Mouse (Mus musculus): ENCODE data around the gene Wee2. TPM values are rescaled to one million over a fixed set of nuclear protein-coding genes. Genes with fewer than 3 reads are reported as not detected.

The Wee2 gene
- polyA plus RNA-seq, 1 experiment from 2014 or later, result not detected

DNA sequence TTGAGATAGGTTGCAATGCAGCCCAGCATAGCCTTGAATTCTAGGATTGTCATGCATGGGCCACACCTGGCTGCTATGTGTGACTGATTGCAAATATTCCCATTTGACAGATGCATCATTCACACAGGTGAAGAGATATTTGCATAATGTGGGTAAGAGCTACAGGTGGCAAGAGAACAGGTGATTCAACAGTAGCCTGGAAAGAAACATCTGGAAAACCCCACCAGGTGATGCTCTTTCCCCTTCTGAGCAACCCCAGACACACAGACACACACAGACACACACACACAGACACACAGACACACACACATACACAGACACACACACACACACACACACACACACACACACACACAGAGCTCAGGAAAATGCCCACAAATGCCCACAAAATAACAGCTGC lies 7.1 kb upstream of the Wee2 start:
- peak overlapping the region; percentile 44; the same call in 1 of the 2 replicates for H3K27ac ChIP-seq (ENCODE audit: low read length)
- ATAC-seq (ENCODE audit: insufficient read depth, low FRiP score), result no peak

DNA sequence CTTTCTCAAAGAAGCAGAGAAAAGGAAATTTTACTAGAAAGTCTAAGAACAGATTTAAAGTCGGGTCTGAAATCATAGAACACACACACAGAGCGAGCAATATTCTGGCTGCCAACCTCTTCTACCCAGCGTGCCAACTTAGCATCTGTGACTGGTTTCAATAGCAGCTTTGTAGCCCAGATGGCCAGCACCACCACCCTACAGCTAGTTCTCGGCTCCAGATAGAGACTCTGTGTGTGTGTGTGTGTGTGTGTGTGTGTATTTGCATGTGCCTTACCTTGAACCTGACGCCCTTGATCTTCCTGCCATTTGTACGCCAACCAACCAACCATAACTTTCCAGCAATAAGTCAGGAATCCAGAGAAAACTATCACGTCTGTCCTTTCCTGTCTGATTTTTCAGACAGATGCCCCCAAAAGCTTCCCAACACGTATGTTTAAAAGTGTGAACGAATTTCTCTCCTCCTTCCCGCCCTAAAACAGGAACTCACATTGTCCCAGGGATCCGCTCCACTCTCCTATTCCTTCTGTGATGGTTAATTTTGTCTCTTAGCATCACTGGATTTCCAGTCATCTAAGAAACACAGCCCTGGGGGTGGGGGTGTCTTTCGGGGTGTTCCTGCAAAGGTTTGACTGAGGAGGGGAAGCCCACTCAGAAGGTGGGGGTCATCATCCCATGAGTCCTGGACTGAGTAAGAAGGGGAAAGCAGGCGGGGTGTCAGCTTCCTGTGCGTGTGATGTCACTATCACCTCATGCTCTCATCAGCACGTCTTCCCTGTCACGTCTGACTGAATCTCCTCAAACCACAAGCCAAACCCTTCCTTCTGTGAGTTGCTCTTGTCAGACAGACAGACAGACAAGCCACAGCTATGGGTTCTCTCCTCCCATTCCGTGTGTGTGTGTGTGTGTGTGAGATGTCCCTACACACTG lies 6.3 kb upstream of the Wee2 start:
- Histone ChIP-seq H3K36me3 (ENCODE audit: control insufficient read depth, insufficient read depth, low read length) (no peaks in the 10 kb centered on the region), H3K27ac (ENCODE audit: low read length) (peak overlapping the region; percentile 44; the same call in 1 of the 2 replicates), H3K27me3 (ENCODE audit: control insufficient read depth, insufficient read depth, low read length) (no peaks in the 10 kb centered on the region), H3K4me1 (ENCODE audit: control insufficient read depth, insufficient read depth, low read length) (peaks cover 23% of the 10 kb centered on the region), H3K4me2 (ENCODE audit: low read depth, low read length) (no peak overlapping the region), H3K4me3 (replicated peaks; ENCODE audit: low read length) (no peak overlapping the region), H3K9ac (ENCODE audit: low read length) (no peak overlapping the region), H3K9me3 (replicated peaks; ENCODE audit: control insufficient read depth, low read length) (no peaks in the 10 kb centered on the region)
- WGBS, result 85% methylated on average over 17 of the region's 17 CpGs
- ATAC-seq (ENCODE audit: insufficient read depth, low FRiP score), result no peak

More for the DNA sequence above, 7.1 kb upstream of the Wee2 start:
- Histone ChIP-seq H3K4me1 (ENCODE audit: control insufficient read depth, insufficient read depth, low read length) (peaks cover 23% of the 10 kb centered on the region), H3K9ac (ENCODE audit: low read length) (no peak overlapping the region), H3K4me3 (replicated peaks; ENCODE audit: low read length) (no peak overlapping the region), H3K9me3 (replicated peaks; ENCODE audit: control insufficient read depth, low read length) (no peaks in the 10 kb centered on the region), H3K4me2 (ENCODE audit: low read depth, low read length) (no peak overlapping the region), H3K27me3 (ENCODE audit: control insufficient read depth, insufficient read depth, low read length) (no peaks in the 10 kb centered on the region), H3K36me3 (ENCODE audit: control insufficient read depth, insufficient read depth, low read length) (no peaks in the 10 kb centered on the region)

DNA sequence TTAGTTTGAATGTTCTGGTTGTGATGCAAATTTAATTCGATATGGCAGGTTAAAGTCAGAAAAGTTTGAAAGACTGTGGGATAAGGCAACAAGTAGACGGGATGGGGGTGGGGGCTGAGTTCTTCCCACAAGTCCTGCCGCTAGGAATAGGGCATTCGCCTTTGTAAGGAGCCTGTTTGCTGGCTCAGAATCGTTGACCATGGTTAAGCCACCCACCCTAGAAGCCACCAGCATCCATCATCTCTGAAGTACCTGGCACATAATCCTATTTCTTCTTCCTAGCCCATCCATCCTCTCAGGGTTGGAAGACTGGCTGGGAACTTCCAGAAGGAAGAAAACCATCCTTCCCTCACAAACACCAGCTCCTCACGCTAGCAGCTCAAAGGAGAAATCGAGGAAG lies 4.2 kb upstream of the Wee2 start:
- H3K9me3 ChIP-seq (replicated peaks; ENCODE audit: control insufficient read depth, low read length), result no peaks in the 10 kb centered on the region
- WGBS, result 10% methylated on average over 7 of the region's 7 CpGs
- peaks cover 20% of the 10 kb centered on the region for H3K4me1 ChIP-seq (ENCODE audit: control insufficient read depth, insufficient read depth, low read length)
- H3K27ac ChIP-seq (ENCODE audit: low read length), result no peak overlapping the region
- H3K36me3 ChIP-seq (ENCODE audit: control insufficient read depth, insufficient read depth, low read length), result no peaks in the 10 kb centered on the region
- H3K9ac ChIP-seq (ENCODE audit: low read length), result peak overlapping the region; percentile 94
- ATAC-seq (ENCODE audit: insufficient read depth, low FRiP score), result no peak
- peak overlapping the region; percentile 85 for H3K4me3 ChIP-seq (replicated peaks; ENCODE audit: low read length)
- H3K4me2 ChIP-seq (ENCODE audit: low read depth, low read length), result peak overlapping the region; percentile 93
- no peaks in the 10 kb centered on the region for H3K27me3 ChIP-seq (ENCODE audit: control insufficient read depth, insufficient read depth, low read length)

DNA sequence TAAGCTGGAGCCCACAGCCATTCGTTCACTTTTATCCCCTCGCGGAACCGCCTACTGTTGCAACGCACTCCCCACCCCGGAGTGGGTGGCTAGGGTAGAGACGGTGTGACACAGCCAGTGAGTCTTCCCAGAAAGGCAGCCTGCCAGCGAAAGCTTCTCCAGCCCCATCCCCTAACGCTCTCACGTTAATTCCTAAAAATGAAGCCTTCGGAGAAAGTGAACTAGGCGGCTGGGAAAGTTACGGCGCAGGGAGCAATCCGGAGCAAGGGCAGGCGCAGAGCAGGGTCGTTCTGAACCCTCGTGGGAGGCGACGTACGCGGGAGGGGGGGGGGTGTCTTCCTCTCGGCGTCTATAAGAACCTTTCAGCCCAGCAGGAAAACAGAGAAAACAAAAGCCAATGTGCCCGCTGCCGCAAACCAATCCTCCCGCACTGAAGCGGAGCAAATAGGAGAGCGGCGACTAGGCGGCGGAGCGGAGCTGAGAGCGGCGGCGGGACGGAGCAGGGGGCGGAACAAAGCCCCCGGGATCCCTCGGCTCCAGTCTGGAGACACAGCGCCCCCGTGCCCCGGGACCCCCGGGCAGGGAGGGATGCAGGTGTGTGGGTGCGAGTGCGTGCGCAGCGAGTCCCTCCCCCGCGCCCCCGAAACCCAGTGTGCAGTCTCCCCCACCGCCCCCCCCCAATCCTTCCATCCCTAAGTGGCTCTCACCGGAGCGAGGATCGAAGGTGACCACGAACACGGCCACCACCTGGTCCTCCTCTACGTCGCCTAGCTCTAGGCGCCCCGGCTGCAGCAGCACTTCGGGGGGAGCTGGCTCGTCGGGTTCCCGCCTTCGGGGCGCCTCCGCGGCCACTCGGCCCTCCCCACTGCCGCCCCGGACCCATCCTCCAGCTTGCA lies 3.5 kb upstream of the Wee2 start:
- peak overlapping the region; percentile 94 for H3K9ac ChIP-seq (ENCODE audit: low read length)
- WGBS, result under 1% methylated on average over 68 of the region's 72 CpGs
- H3K9me3 ChIP-seq (replicated peaks; ENCODE audit: control insufficient read depth, low read length), result no peaks in the 10 kb centered on the region
- peaks cover 16% of the 10 kb centered on the region for H3K4me1 ChIP-seq (ENCODE audit: control insufficient read depth, insufficient read depth, low read length)
- no peaks in the 10 kb centered on the region for H3K27me3 ChIP-seq (ENCODE audit: control insufficient read depth, insufficient read depth, low read length)
- peak overlapping the region; percentile 52 for H3K27ac ChIP-seq (ENCODE audit: low read length)
- peak overlapping the region; percentile 93 for H3K4me2 ChIP-seq (ENCODE audit: low read depth, low read length)
- no peaks in the 10 kb centered on the region for H3K36me3 ChIP-seq (ENCODE audit: control insufficient read depth, insufficient read depth, low read length)
- H3K4me3 ChIP-seq (replicated peaks; ENCODE audit: low read length), result peak overlapping the region; percentile 85
- peak; percentile 43; the same call in 1 of the 2 replicates for ATAC-seq (ENCODE audit: insufficient read depth, low FRiP score)

DNA sequence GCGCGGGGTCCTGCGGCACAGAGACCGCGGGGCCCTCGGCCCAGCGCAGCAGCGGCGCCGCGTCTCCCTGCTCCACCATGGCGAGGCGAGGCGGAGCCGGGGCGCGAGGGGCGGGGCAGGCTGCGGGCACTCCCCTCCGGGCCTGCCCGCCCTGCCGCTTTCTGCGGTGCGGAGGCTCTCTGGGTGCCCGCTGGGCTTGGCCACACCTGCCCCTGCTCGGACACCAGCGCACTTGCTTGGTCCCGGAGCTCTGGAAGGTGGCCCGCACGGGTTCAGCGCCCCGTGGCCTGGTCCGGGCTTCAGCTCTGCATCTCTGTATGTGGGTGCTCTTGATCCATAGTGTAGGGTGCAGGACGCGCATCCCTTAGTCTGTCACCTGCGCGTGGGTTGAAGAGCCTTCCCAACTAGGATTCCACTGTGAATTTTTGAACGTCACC lies 2.8 kb upstream of the Wee2 start, which contains the start of gene E330009J07Rik:
E330009J07Rik (minus strand) TSS at position 89 of the 437 bp plus-strand sequence.
- Histone ChIP-seq H3K27me3 (ENCODE audit: control insufficient read depth, insufficient read depth, low read length) (no peaks in the 10 kb centered on the region), H3K4me2 (ENCODE audit: low read depth, low read length) (peak within 1 kb of the TSS; percentile 93), H3K9me3 (replicated peaks; ENCODE audit: control insufficient read depth, low read length) (no peaks in the 10 kb centered on the region), H3K9ac (ENCODE audit: low read length) (peak within 1 kb of the TSS; percentile 94), H3K4me1 (ENCODE audit: control insufficient read depth, insufficient read depth, low read length) (peaks cover 10% of the 10 kb centered on the region), H3K36me3 (ENCODE audit: control insufficient read depth, insufficient read depth, low read length) (no peaks in the 10 kb centered on the region), H3K27ac (ENCODE audit: low read length) (peak within 1 kb of the TSS; percentile 52), H3K4me3 (replicated peaks; ENCODE audit: low read length) (peak within 1 kb of the TSS; percentile 85)
- 1% methylated on average over 38 of the region's 38 CpGs for WGBS
- ATAC-seq (ENCODE audit: insufficient read depth, low FRiP score), result peak; percentile 93

DNA sequence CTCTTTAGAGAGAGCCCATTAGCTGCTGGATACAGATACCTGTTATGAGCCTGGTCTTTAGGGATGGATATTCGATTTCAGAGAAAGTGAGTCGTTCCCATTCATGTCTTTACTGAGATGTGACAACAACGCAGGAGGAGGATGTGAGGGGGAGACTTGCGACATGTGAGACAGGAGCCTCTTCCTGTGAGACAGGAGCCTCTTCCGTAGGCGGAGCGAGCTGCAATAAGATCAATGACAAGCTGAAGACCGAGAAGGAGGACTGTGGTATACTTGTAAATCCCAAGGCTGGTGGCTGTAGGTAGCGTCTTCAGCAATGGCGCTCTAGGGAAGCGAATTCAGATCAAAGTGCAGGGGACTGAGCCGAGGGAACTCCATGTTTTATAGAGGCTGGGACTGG lies 843 bp downstream of the Wee2 start:
- no peak overlapping the region for H3K4me3 ChIP-seq (replicated peaks; ENCODE audit: low read length)
- H3K4me2 ChIP-seq (ENCODE audit: low read depth, low read length), result no peak overlapping the region
- no peaks in the 10 kb centered on the region for H3K36me3 ChIP-seq (ENCODE audit: control insufficient read depth, insufficient read depth, low read length)
- H3K9ac ChIP-seq (ENCODE audit: low read length), result no peak overlapping the region
- no peak overlapping the region for H3K27ac ChIP-seq (ENCODE audit: low read length)
- no peak for ATAC-seq (ENCODE audit: insufficient read depth, low FRiP score)
- H3K4me1 ChIP-seq (ENCODE audit: control insufficient read depth, insufficient read depth, low read length), result peaks cover 4% of the 10 kb centered on the region
- peaks cover 4% of the 10 kb centered on the region; the same call in 1 of the 2 replicates for H3K27me3 ChIP-seq (ENCODE audit: control insufficient read depth, insufficient read depth, low read length)
- H3K9me3 ChIP-seq (replicated peaks; ENCODE audit: control insufficient read depth, low read length), result no peaks in the 10 kb centered on the region
- 41% methylated on average over 12 of the region's 12 CpGs for WGBS

DNA sequence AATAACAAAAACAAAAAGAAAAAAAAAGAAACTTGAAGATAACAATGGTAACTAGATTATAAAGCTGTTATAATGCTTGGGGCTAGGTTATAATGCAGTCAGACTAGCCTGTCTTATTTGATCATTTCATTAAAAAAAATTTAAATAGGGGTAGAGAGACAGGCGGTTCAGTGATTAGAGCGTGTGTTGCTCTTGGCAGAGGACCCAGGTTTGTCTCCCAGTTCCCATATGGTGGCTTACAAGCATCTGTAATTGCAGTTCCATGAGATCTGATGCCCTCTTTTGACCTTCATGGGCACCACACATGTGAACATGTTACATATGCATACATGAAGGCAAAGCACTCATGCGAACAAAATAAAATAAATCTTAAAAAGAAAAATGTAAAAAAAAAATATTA lies 2.4 kb downstream of the Wee2 start:
- 73% methylated on average over 3 of the region's 3 CpGs for WGBS
- Histone ChIP-seq H3K4me3 (replicated peaks; ENCODE audit: low read length) (no peak overlapping the region), H3K36me3 (ENCODE audit: control insufficient read depth, insufficient read depth, low read length) (no peaks in the 10 kb centered on the region), H3K27ac (ENCODE audit: low read length) (no peak overlapping the region), H3K4me2 (ENCODE audit: low read depth, low read length) (no peak overlapping the region), H3K27me3 (ENCODE audit: control insufficient read depth, insufficient read depth, low read length) (peaks cover 4% of the 10 kb centered on the region; the same call in 1 of the 2 replicates), H3K9me3 (replicated peaks; ENCODE audit: control insufficient read depth, low read length) (no peaks in the 10 kb centered on the region), H3K9ac (ENCODE audit: low read length) (no peak overlapping the region), H3K4me1 (ENCODE audit: control insufficient read depth, insufficient read depth, low read length) (peaks cover 2% of the 10 kb centered on the region; the same call in 1 of the 2 replicates)
- no peak for ATAC-seq (ENCODE audit: insufficient read depth, low FRiP score)

DNA sequence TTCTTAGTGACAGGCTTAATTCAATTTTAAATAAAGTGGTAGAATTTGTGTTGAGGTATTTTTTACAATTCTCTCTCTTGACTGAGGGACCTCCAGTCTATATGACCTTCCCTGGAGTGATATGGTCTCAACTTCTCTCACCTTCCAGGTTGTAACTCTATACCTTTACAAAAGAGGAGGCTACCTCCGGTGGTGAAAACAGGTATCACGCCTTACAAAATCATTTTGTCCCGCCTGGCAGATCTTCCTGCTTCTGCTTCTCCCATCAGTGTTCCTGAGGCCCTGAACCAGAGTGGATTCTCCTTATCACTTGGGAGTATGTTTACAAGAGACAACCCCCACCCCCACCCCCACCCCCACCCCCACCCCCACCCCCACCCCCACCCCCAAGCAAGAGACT lies 2.9 kb downstream of the Wee2 start:
- Histone ChIP-seq H3K27ac (ENCODE audit: low read length) (no peak overlapping the region), H3K36me3 (ENCODE audit: control insufficient read depth, insufficient read depth, low read length) (no peaks in the 10 kb centered on the region), H3K4me2 (ENCODE audit: low read depth, low read length) (no peak overlapping the region), H3K4me3 (replicated peaks; ENCODE audit: low read length) (no peak overlapping the region), H3K9me3 (replicated peaks; ENCODE audit: control insufficient read depth, low read length) (no peaks in the 10 kb centered on the region), H3K27me3 (ENCODE audit: control insufficient read depth, insufficient read depth, low read length) (peaks cover 4% of the 10 kb centered on the region), H3K9ac (ENCODE audit: low read length) (no peak overlapping the region), H3K4me1 (ENCODE audit: control insufficient read depth, insufficient read depth, low read length) (no peaks in the 10 kb centered on the region)
- WGBS, result 32% methylated on average over 3 of the region's 3 CpGs
- ATAC-seq (ENCODE audit: insufficient read depth, low FRiP score), result no peak

All from stomach, embryonic 16.5 days (tissue).